Comparison of ENCODE assay signal across 14 mouse cellular contexts in genomic region chr16:5366021-5366420, GRCm38 (mm10).
"Had no signal": no experiment of that assay in that cellular context is flagged by ENCODE, and none has a peak within 500 bp of the region (broad histone marks: within the 10 kb centered on the region; RNA-seq: fewer than 3 reads in every experiment).

No protein-coding gene starts in this region.

- DNase-seq: gastrocnemius, postnatal 14 days; gastrocnemius, postnatal 36 days; heart, adult 11 months; heart, adult 2 months; kidney, adult 18-20 months; kidney, adult 9 months; kidney, postnatal 14 days; kidney, postnatal 36 days; layer of hippocampus, adult 9-11 months; layer of hippocampus, postnatal 36 days; left cerebral cortex, postnatal 4 days had no signal

- ATAC-seq: hindbrain, postnatal 0 days; intestine, embryonic 15.5 days; liver, embryonic 12.5 days had no signal
